16 mouse cellular contexts compared by ENCODE assay signal in genomic region chr12:25304820-25305511, GRCm38 (mm10).
A peak's percentile ranks its signal among the peaks of the same experiment; 100 is the strongest.
DNase-seq lines count a peak whose midpoint lies in the region; ATAC-seq and TF ChIP-seq lines count a peak whose summit lies in the region.
"Had no signal": no experiment of that assay in that cellular context is flagged by ENCODE, and none has a peak within 500 bp of the region (broad histone marks: within the 10 kb centered on the region; RNA-seq: fewer than 3 reads in every experiment).

No protein-coding gene starts in this region.

- H3K27me3 ChIP-seq in kidney, embryonic 16.5 days (ENCODE audit: insufficient read depth, low read length) = no peaks in the 10 kb centered on the region
- H3K27me3 ChIP-seq in embryonic facial prominence, embryonic 14.5 days (replicated peaks; ENCODE audit: control insufficient read depth, insufficient read depth, low read length) = no peaks in the 10 kb centered on the region
- H3K27me3 ChIP-seq in hindbrain, embryonic 15.5 days = no peaks in the 10 kb centered on the region
- H3K27me3 ChIP-seq in midbrain, postnatal 0 days (ENCODE audit: insufficient read depth, low read length) = no peaks in the 10 kb centered on the region
- H3K27me3 ChIP-seq: embryonic facial prominence, embryonic 12.5 days; limb, embryonic 12.5 days; liver, embryonic 15.5 days had no signal

- no peaks in the 10 kb centered on the region for H3K9me3 ChIP-seq in kidney, embryonic 16.5 days (ENCODE audit: low read length)
- no peaks in the 10 kb centered on the region for H3K9me3 ChIP-seq in embryonic facial prominence, embryonic 14.5 days (ENCODE audit: control insufficient read depth, low read length)
- no peaks in the 10 kb centered on the region for H3K9me3 ChIP-seq in hindbrain, embryonic 15.5 days
- no peaks in the 10 kb centered on the region for H3K9me3 ChIP-seq in midbrain, postnatal 0 days (ENCODE audit: low read length)
- H3K9me3 ChIP-seq: embryonic facial prominence, embryonic 12.5 days; limb, embryonic 12.5 days; liver, embryonic 15.5 days had no signal

- no peak overlapping the region for H3K9ac ChIP-seq in kidney, embryonic 16.5 days (replicated peaks; ENCODE audit: low read length)
- no peak overlapping the region for H3K9ac ChIP-seq in embryonic facial prominence, embryonic 14.5 days (ENCODE audit: low read depth, low read length)
- H3K9ac ChIP-seq in hindbrain, embryonic 15.5 days = no peak overlapping the region
- H3K9ac ChIP-seq in midbrain, postnatal 0 days (replicated peaks; ENCODE audit: low read length, poor library complexity, severe bottlenecking) = no peak overlapping the region
- H3K9ac ChIP-seq: embryonic facial prominence, embryonic 12.5 days; limb, embryonic 12.5 days; liver, embryonic 15.5 days had no signal

- WGBS in kidney, embryonic 16.5 days = 64% methylated on average over 6 of the region's 6 CpGs
- 57% methylated on average over 6 of the region's 6 CpGs for WGBS in embryonic facial prominence, embryonic 14.5 days
- 27% methylated on average over 6 of the region's 6 CpGs for WGBS in hindbrain, embryonic 15.5 days
- WGBS in midbrain, postnatal 0 days = 43% methylated on average over 6 of the region's 6 CpGs

- no peak for DNase-seq in kidney, adult 8-10 months
- DNase-seq in embryonic facial prominence, embryonic 14.5 days (ENCODE audit: low spot score) = peak; percentile 47
- peak; percentile 55 for DNase-seq in midbrain, postnatal 0 days (ENCODE audit: low spot score)
- DNase-seq in natural killer cell, adult 2 months (ENCODE audit: low spot score in 2 of 2) = no peak
- DNase-seq in T-cell, adult 2 months (ENCODE audit: low spot score) = no peak
- DNase-seq in frontal cortex, adult 2 months (ENCODE audit: extremely low spot score in 1 of 2, low spot score in 1 of 2) = no peak
- DNase-seq: cerebellum, adult 2 months; kidney, postnatal 14 days; layer of hippocampus, postnatal 36 days; lung, postnatal 14 days; thymus, postnatal 36 days had no signal

- H3K36me3 ChIP-seq in kidney, embryonic 16.5 days (ENCODE audit: insufficient read depth, low read length) = no peaks in the 10 kb centered on the region
- H3K36me3 ChIP-seq in embryonic facial prominence, embryonic 14.5 days (ENCODE audit: control insufficient read depth, insufficient read depth, low read length) = no peaks in the 10 kb centered on the region
- H3K36me3 ChIP-seq in hindbrain, embryonic 15.5 days = no peaks in the 10 kb centered on the region
- no peaks in the 10 kb centered on the region for H3K36me3 ChIP-seq in midbrain, postnatal 0 days (ENCODE audit: insufficient read depth, low read length)
- H3K36me3 ChIP-seq: embryonic facial prominence, embryonic 12.5 days; limb, embryonic 12.5 days; liver, embryonic 15.5 days had no signal

- ATAC-seq in kidney, embryonic 16.5 days (ENCODE audit: low FRiP score, low TSS enrichment) = 0 out of 2 replicates have a peak, but pooled peaks have one; percentile 17
- peak; percentile 55; the same call in 1 of the 2 replicates for ATAC-seq in embryonic facial prominence, embryonic 14.5 days (ENCODE audit: low read depth)
- ATAC-seq in hindbrain, embryonic 15.5 days (ENCODE audit: low FRiP score, low read depth) = peak; percentile 66; the same call in 1 of the 2 replicates
- ATAC-seq in midbrain, postnatal 0 days (ENCODE audit: low FRiP score) = no peak

- no peak overlapping the region for H3K27ac ChIP-seq in kidney, embryonic 16.5 days (ENCODE audit: low read length)
- H3K27ac ChIP-seq in embryonic facial prominence, embryonic 14.5 days (replicated peaks; ENCODE audit: low read depth, low read length) = no peak overlapping the region
- no peak overlapping the region; the same call in 1 of the 2 replicates for H3K27ac ChIP-seq in hindbrain, embryonic 15.5 days (replicated peaks)
- H3K27ac ChIP-seq in midbrain, postnatal 0 days (ENCODE audit: low read depth, low read length) = no peak overlapping the region
- H3K27ac ChIP-seq: embryonic facial prominence, embryonic 12.5 days; limb, embryonic 12.5 days; liver, embryonic 15.5 days had no signal

- H3K4me1 ChIP-seq in kidney, embryonic 16.5 days (ENCODE audit: insufficient read depth, low read length) = peaks cover 27% of the 10 kb centered on the region
- no peaks in the 10 kb centered on the region; the same call in 1 of the 2 replicates for H3K4me1 ChIP-seq in embryonic facial prominence, embryonic 14.5 days (ENCODE audit: control insufficient read depth, insufficient read depth, low read length)
- H3K4me1 ChIP-seq in hindbrain, embryonic 15.5 days (replicated peaks) = peaks cover 18% of the 10 kb centered on the region
- H3K4me1 ChIP-seq in midbrain, postnatal 0 days (ENCODE audit: insufficient read depth, low read length) = no peaks in the 10 kb centered on the region
- H3K4me1 ChIP-seq: embryonic facial prominence, embryonic 12.5 days had no signal

- no peak overlapping the region for H3K4me3 ChIP-seq in kidney, embryonic 16.5 days (ENCODE audit: low read length)
- no peak overlapping the region for H3K4me3 ChIP-seq in embryonic facial prominence, embryonic 14.5 days (ENCODE audit: low read depth, low read length)
- H3K4me3 ChIP-seq in hindbrain, embryonic 15.5 days = no peak overlapping the region
- no peak overlapping the region for H3K4me3 ChIP-seq in midbrain, postnatal 0 days (ENCODE audit: low read depth, low read length)
- H3K4me3 ChIP-seq: embryonic facial prominence, embryonic 12.5 days; limb, embryonic 12.5 days; liver, embryonic 15.5 days had no signal

- no peak for TF ChIP-seq CTCF in midbrain, postnatal 0 days (IDR thresholded peaks at IDR 0.05)

- H3K4me2 ChIP-seq in kidney, embryonic 16.5 days (replicated peaks; ENCODE audit: low read depth, low read length) = no peak overlapping the region
- no peak overlapping the region for H3K4me2 ChIP-seq in embryonic facial prominence, embryonic 14.5 days (ENCODE audit: low read depth, low read length)
- H3K4me2 ChIP-seq in hindbrain, embryonic 15.5 days = no peak overlapping the region
- H3K4me2 ChIP-seq in midbrain, postnatal 0 days (ENCODE audit: low read depth, low read length, poor library complexity, severe bottlenecking) = no peak overlapping the region
- H3K4me2 ChIP-seq: embryonic facial prominence, embryonic 12.5 days; limb, embryonic 12.5 days; liver, embryonic 15.5 days had no signal

Comparison
In these comparisons a context has a peak if more than half of its experiments do, and no peak if none do; other contexts are left out.
1. DNase-seq: peak in embryonic facial prominence, embryonic 14.5 days (single experiment) and midbrain, postnatal 0 days (single experiment); none in kidney, adult 8-10 months (0 of 2), natural killer cell, adult 2 months (0 of 2), T-cell, adult 2 months (single experiment) and frontal cortex, adult 2 months (0 of 2).